Mouse (Mus musculus) heart, embryonic 12.5 days (tissue): Measurements from ENCODE around the gene Sub1. TPM values are rescaled to one million over a fixed set of nuclear protein-coding genes. Genes with fewer than 3 reads are reported as not detected.

Source experiments
- polyA plus RNA-seq: library from polyadenylated mRNA; unstranded; fragments of >200 nt; fragmentation: Nextera tagmentation; extraction: Ambion mirVana; gene quantifications from 2 replicates; pipeline ENCODE4 v1.2.1, GENCODE M21; 2016

The Sub1 gene
- polyA plus RNA-seq, 1 experiment from 2014 or later, result 596 TPM

Other genes with a start within 250 kb of the Sub1 start
- 16.4 and 17.6 TPM in 2 replicates for gene Npr3, start 89.7 kb downstream of the Sub1 start, polyA plus RNA-seq
- 105 and 108 TPM in 2 replicates for gene Zfr, start 120.8 kb upstream of the Sub1 start, polyA plus RNA-seq
- gene Mtmr12, start 208.0 kb upstream of the Sub1 start, polyA plus RNA-seq, result 16.5 and 16.7 TPM in 2 replicates